In the genomic region with DNA sequence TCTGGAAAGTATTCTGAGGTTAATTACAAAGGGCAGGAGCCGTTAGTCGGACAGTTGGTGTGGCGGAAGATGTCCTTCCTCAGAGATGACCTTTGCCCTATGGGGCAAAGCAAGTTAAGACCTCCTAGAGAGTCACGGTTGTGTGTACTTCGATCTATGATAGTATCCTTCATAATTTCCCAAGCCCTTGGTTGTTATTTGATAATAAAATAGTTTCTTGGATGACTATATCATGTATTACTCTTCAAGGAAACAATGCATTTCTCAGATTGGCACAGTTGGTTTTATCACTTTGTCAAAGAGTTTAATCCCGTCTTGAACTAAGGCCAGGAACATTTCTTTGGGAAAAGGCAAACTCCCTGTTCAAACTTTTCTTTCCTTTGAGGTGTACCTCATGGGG, we compare ENCODE assay signal across 8 mouse cellular contexts. TPM values are rescaled to one million over a fixed set of nuclear protein-coding genes. Genes with fewer than 3 reads are reported as not detected.
DNase-seq lines count a peak whose midpoint lies in the region; ATAC-seq and TF ChIP-seq lines count a peak whose summit lies in the region.

A gene (minus strand): TSS at position 101 of the 400 bp plus-strand sequence.

- no peak for TF ChIP-seq POLR2A in bone marrow, adult 2 months (IDR thresholded peaks at IDR 0.05; ENCODE audit: borderline replicate concordance, control insufficient read depth, low read depth, low read length)

- no peaks in the 10 kb centered on the region for H3K9me3 ChIP-seq in hindbrain, embryonic 11.5 days (ENCODE audit: control insufficient read depth, low read length)
- H3K9me3 ChIP-seq in liver, embryonic 13.5 days (replicated peaks), result no peaks in the 10 kb centered on the region

- peak; percentile 25; the same call in 1 of the 2 replicates for ATAC-seq in hindbrain, embryonic 11.5 days (ENCODE audit: low FRiP score)
- ATAC-seq in liver, embryonic 13.5 days (ENCODE audit: low read depth), result no peak

- H3K27me3 ChIP-seq in hindbrain, embryonic 11.5 days (ENCODE audit: control insufficient read depth, insufficient read depth, low read length), result no peaks in the 10 kb centered on the region
- no peaks in the 10 kb centered on the region for H3K27me3 ChIP-seq in liver, embryonic 13.5 days

- 69% methylated on average over 6 of the region's 6 CpGs for WGBS in bone marrow, adult 2 months
- 63% methylated on average over 6 of the region's 6 CpGs for WGBS in hindbrain, embryonic 11.5 days
- 63% methylated on average over 6 of the region's 6 CpGs for WGBS in liver, embryonic 13.5 days (ENCODE audit: insufficient replicate concordance)

- peak within 1 kb of the TSS; percentile 34 for H3K9ac ChIP-seq in hindbrain, embryonic 11.5 days (ENCODE audit: low read depth, low read length)
- peak within 1 kb of the TSS; percentile 77 for H3K9ac ChIP-seq in liver, embryonic 13.5 days

- H3K27ac ChIP-seq in bone marrow, adult 2 months (ENCODE audit: control insufficient read depth, insufficient read depth, low read depth, low read length, poor library complexity), result no peak within 1 kb of the TSS; the same call in 1 of the 2 replicates
- no peak within 1 kb of the TSS for H3K27ac ChIP-seq in hindbrain, embryonic 11.5 days (ENCODE audit: low read depth, low read length)
- peak within 1 kb of the TSS; percentile 75 for H3K27ac ChIP-seq in liver, embryonic 13.5 days

- H3K36me3 ChIP-seq in hindbrain, embryonic 11.5 days (ENCODE audit: control insufficient read depth, insufficient read depth, low read length), result no peaks in the 10 kb centered on the region
- peaks cover 19% of the 10 kb centered on the region for H3K36me3 ChIP-seq in liver, embryonic 13.5 days

- H3K4me2 ChIP-seq in hindbrain, embryonic 11.5 days (replicated peaks; ENCODE audit: low read depth, low read length), result peak within 1 kb of the TSS; percentile 62
- peak within 1 kb of the TSS; percentile 81 for H3K4me2 ChIP-seq in liver, embryonic 13.5 days

- no peak for TF ChIP-seq CTCF in bone marrow, adult 2 months (IDR thresholded peaks at IDR 0.05; ENCODE audit: control insufficient read depth, insufficient read depth, low read length)

- no peak for DNase-seq in left cerebral cortex, adult 18-20 months (ENCODE audit: low spot score in 2 of 2)
- DNase-seq in left cerebral cortex, adult 11 months (ENCODE audit: low spot score), result no peak
- no peak for DNase-seq in hindbrain, embryonic 11.5 days (ENCODE audit: low spot score)
- no peak for DNase-seq in liver, embryonic 13.5 days
- no peak for DNase-seq in adipocyte (ENCODE audit: low spot score)
- DNase-seq in testis, postnatal 14 days (ENCODE audit: low spot score), result no peak
- no peak for DNase-seq in spleen, postnatal 10 days (ENCODE audit: low spot score in 2 of 2)

- peak within 1 kb of the TSS; percentile 93 for H3K4me3 ChIP-seq in bone marrow, adult 2 months (replicated peaks; ENCODE audit: control insufficient read depth, low read depth, low read length)
- peak within 1 kb of the TSS; percentile 62 for H3K4me3 ChIP-seq in hindbrain, embryonic 11.5 days (ENCODE audit: low read depth, low read length)
- peak within 1 kb of the TSS; percentile 75 for H3K4me3 ChIP-seq in liver, embryonic 13.5 days (replicated peaks)

- no peaks in the 10 kb centered on the region for H3K4me1 ChIP-seq in bone marrow, adult 2 months (ENCODE audit: control insufficient read depth, insufficient read depth, low read length)
- 0 out of 2 replicates have a peak, but pooled peaks cover 4% of the 10 kb centered on the region for H3K4me1 ChIP-seq in hindbrain, embryonic 11.5 days (replicated peaks; ENCODE audit: control insufficient read depth, insufficient read depth, low read length)
- peaks cover 17% of the 10 kb centered on the region for H3K4me1 ChIP-seq in liver, embryonic 13.5 days (replicated peaks)

RNA-seq across cellular contexts. Expression of the gene that starts here (rescaled TPM):
- total RNA-seq in left cerebral cortex, adult 18-20 months (2021), result 10 to 100 TPM; 22.5 to 26.6 TPM
- polyA plus RNA-seq in bone marrow, adult 2 months (2011; ENCODE audit: insufficient read depth, insufficient read length, low replicate concordance, missing spikeins), result 6.4 and 9.3 TPM in 2 replicates
- 29.6 and 30.0 TPM in 2 replicates for polyA plus RNA-seq in hindbrain, embryonic 11.5 days (2014; fragmentation: Nextera tagmentation; extraction: Ambion mirVana)
- 16.6 and 20.8 TPM in 2 replicates for polyA plus RNA-seq in liver, embryonic 13.5 days (2015; fragmentation: Nextera tagmentation; extraction: Ambion mirVana)
